Comparison of ENCODE assay signal across 10 mouse cellular contexts in genomic region chr12:103099185-103099584, GRCm38 (mm10).
DNase-seq lines count a peak whose midpoint lies in the region; ATAC-seq and TF ChIP-seq lines count a peak whose summit lies in the region.
"Had no signal": no experiment of that assay in that cellular context is flagged by ENCODE, and none has a peak within 500 bp of the region (broad histone marks: within the 10 kb centered on the region; RNA-seq: fewer than 3 reads in every experiment).

No protein-coding gene starts in this region.

- H3K9ac ChIP-seq in embryonic facial prominence, embryonic 11.5 days (replicated peaks; ENCODE audit: low read length) = no peak overlapping the region
- H3K9ac ChIP-seq in liver, adult 2 months (ENCODE audit: low read depth, low read length) = no peak overlapping the region
- H3K9ac ChIP-seq: liver, embryonic 15.5 days; stomach, embryonic 15.5 days had no signal

- TF ChIP-seq POLR2A in liver, adult 2 months (IDR thresholded peaks at IDR 0.05; ENCODE audit: extremely low read depth, insufficient read depth, low read length) = no peak

- no peaks in the 10 kb centered on the region for H3K9me3 ChIP-seq in embryonic facial prominence, embryonic 11.5 days (replicated peaks; ENCODE audit: control insufficient read depth, low read length)
- H3K9me3 ChIP-seq in embryonic facial prominence, embryonic 10.5 days = no peaks in the 10 kb centered on the region
- H3K9me3 ChIP-seq: liver, embryonic 15.5 days; stomach, embryonic 15.5 days had no signal

- no peaks in the 10 kb centered on the region for H3K36me3 ChIP-seq in embryonic facial prominence, embryonic 11.5 days (replicated peaks; ENCODE audit: control insufficient read depth, insufficient read depth, low read depth, low read length)
- no peaks in the 10 kb centered on the region for H3K36me3 ChIP-seq in embryonic facial prominence, embryonic 10.5 days (replicated peaks)
- H3K36me3 ChIP-seq in liver, adult 2 months (ENCODE audit: control insufficient read depth, insufficient read depth, low read length) = no peaks in the 10 kb centered on the region
- H3K36me3 ChIP-seq: liver, embryonic 15.5 days; stomach, embryonic 15.5 days had no signal

- ATAC-seq in embryonic facial prominence, embryonic 11.5 days (replicated peaks; ENCODE audit: insufficient number of reproducible peaks, low FRiP score, low TSS enrichment, low read depth) = no peak; the same call in 1 of the 2 replicates
- ATAC-seq in megakaryocyte progenitor cell, adult 5-6 weeks (replicated peaks; ENCODE audit: poor library complexity) = peak; percentile 90

- no peak; the same call in 1 of the 2 replicates for TF ChIP-seq CTCF in liver, adult 2 months (IDR thresholded peaks at IDR 0.05; ENCODE audit: low read depth, low read length)

- no peaks in the 10 kb centered on the region for H3K4me1 ChIP-seq in embryonic facial prominence, embryonic 11.5 days (ENCODE audit: control insufficient read depth, insufficient read depth, low read length)
- peaks cover 7% of the 10 kb centered on the region; the same call in 1 of the 2 replicates for H3K4me1 ChIP-seq in embryonic facial prominence, embryonic 10.5 days
- H3K4me1 ChIP-seq in liver, adult 2 months (ENCODE audit: control insufficient read depth, insufficient read depth, low read length) = no peaks in the 10 kb centered on the region; the same call in 1 of the 2 replicates
- H3K4me1 ChIP-seq: liver, embryonic 15.5 days; stomach, embryonic 15.5 days had no signal

- WGBS in embryonic facial prominence, embryonic 11.5 days = 90% methylated on average over 1 of the region's 1 CpGs
- WGBS in embryonic facial prominence, embryonic 10.5 days = 84% methylated on average over 1 of the region's 1 CpGs
- 15% methylated on average over 1 of the region's 1 CpGs for WGBS in liver, adult 2 months

- peak; percentile 17 for DNase-seq in embryonic facial prominence, embryonic 11.5 days (ENCODE audit: low spot score)
- DNase-seq in embryonic facial prominence, embryonic 10.5 days (ENCODE audit: low spot score) = no peak
- DNase-seq in liver, adult 2 months (ENCODE audit: extremely low read depth, low read depth, low spot score) = peak; percentile 9
- no peak for DNase-seq in liver
- peak; percentile 80 for DNase-seq in brain, adult 2 months (ENCODE audit: low read depth, low spot score)
- DNase-seq in cerebellum, adult 11 months = no peak
- DNase-seq in cerebellum, adult 18-20 months = no peak

- H3K4me3 ChIP-seq in embryonic facial prominence, embryonic 11.5 days (ENCODE audit: low read depth, low read length) = no peak overlapping the region
- no peak overlapping the region for H3K4me3 ChIP-seq in embryonic facial prominence, embryonic 10.5 days
- no peak overlapping the region for H3K4me3 ChIP-seq in liver, adult 2 months (ENCODE audit: insufficient read depth, low read depth, low read length)
- H3K4me3 ChIP-seq: liver, embryonic 15.5 days; stomach, embryonic 15.5 days had no signal

- H3K27ac ChIP-seq in embryonic facial prominence, embryonic 11.5 days (replicated peaks; ENCODE audit: low read depth, low read length) = no peak overlapping the region
- no peak overlapping the region for H3K27ac ChIP-seq in embryonic facial prominence, embryonic 10.5 days (replicated peaks)
- H3K27ac ChIP-seq in liver, adult 2 months (replicated peaks; ENCODE audit: insufficient read depth, low read depth, low read length) = no peak overlapping the region
- H3K27ac ChIP-seq: liver, embryonic 15.5 days; stomach, embryonic 15.5 days had no signal

- no peaks in the 10 kb centered on the region for H3K27me3 ChIP-seq in embryonic facial prominence, embryonic 11.5 days (ENCODE audit: control insufficient read depth, insufficient read depth, low read length)
- no peaks in the 10 kb centered on the region for H3K27me3 ChIP-seq in embryonic facial prominence, embryonic 10.5 days (replicated peaks; ENCODE audit: low read depth, poor library complexity, severe bottlenecking)
- no peaks in the 10 kb centered on the region for H3K27me3 ChIP-seq in liver, adult 2 months (ENCODE audit: control insufficient read depth, insufficient read depth, low read length)
- H3K27me3 ChIP-seq: liver, embryonic 15.5 days; stomach, embryonic 15.5 days had no signal

- no peak overlapping the region for H3K4me2 ChIP-seq in embryonic facial prominence, embryonic 11.5 days (ENCODE audit: low read depth, low read length)
- H3K4me2 ChIP-seq: liver, embryonic 15.5 days; stomach, embryonic 15.5 days had no signal

- no peaks in the 10 kb centered on the region for H3K79me2 ChIP-seq in liver, adult 2 months (ENCODE audit: control insufficient read depth, insufficient read depth, low read length)

Comparison
In these comparisons a context has a peak if more than half of its experiments do, and no peak if none do; other contexts are left out.
1. DNase-seq: peak in embryonic facial prominence, embryonic 11.5 days (single experiment), liver, adult 2 months (single experiment) and brain, adult 2 months (single experiment); none in embryonic facial prominence, embryonic 10.5 days (single experiment), liver (single experiment), cerebellum, adult 11 months (single experiment) and cerebellum, adult 18-20 months (0 of 2).